Mouse (Mus musculus) cerebellum, adult 9-11 months (tissue): ENCODE data around the gene Hectd4.

ENCODE experiments used
- DNase-seq: peaks from one replicate; pipeline ENCODE4 v3.0.0; 2022

Hectd4 gene

DNA sequence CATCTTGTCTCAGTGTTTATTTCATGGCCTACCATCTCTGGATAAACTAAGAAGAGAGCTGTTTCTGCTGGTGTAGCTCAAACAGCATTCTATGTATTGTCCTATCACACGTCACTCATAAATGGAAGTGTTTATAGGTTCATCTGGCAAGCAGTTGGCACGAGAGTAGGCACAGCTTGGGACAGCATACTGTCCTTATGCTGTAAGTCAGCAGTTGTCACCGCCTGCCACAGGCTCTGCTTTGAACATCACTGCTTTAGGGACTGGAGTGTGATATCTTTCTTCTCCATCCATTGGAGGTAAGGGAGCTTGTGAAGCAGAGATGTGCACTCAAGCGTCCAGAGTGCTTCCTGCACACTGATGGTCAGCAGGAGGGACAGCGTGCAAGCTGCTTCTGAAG is 19.8 kb downstream of the Hectd4 start:
- peak; percentile 74 for DNase-seq

DNA sequence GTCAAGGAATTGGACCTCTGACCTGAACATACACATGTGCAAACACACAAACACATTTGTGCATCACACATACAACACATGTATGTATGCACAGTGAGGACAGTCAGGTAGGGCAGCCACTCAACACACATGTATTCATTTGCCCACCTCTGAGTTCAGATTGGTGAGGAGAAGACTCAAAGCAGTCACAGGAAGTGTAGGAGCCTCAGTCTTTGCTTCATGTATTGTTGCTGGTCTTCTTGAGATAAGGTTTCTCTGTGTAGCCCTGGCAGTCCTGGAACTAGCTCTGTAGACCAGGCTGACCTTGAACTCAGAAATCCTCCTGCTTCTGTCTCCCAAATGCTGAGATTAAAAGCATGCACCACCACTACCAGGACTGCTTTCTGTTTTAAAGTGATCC is 21.2 kb downstream of the Hectd4 start:
- DNase-seq = no peak

DNA sequence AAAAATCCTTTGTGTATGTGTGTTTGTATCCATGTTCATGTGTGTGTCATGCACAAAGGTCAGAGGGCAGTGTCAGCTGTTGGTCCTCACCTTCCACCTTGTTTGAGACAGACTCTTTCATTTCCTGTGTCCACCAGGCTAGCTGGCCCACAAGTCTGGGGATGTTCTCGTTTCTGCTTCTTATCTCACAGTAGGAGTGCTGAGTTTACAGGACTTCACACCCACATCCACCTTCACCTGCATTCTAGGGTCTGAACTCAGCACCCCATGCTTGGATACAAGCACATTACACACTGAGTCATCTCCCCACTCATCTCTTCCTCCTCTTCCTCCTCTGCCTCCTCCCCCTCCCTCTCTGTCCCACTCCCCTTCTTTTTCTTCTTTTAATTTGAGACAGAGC is 22.2 kb downstream of the Hectd4 start:
- DNase-seq = no peak

DNA sequence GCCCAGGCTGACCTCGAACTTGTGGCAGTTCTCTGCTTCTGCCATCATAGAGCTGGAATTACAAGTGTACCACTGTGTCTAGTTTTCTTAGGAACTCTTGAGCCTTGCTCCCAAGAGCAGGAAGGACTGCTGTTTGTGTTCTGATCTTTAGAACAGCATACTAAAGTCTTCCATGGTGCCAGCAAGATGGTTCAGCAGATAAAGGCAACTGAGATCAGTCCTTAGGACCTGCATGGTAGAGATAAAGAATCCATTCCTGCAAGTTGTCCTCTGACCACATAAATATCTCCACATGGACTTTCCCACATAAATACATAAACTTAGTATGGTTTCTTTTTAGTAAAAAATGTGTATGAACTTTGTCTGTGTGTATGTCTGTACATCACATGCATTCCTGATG is 22.7 kb downstream of the Hectd4 start:
- no peak for DNase-seq

DNA sequence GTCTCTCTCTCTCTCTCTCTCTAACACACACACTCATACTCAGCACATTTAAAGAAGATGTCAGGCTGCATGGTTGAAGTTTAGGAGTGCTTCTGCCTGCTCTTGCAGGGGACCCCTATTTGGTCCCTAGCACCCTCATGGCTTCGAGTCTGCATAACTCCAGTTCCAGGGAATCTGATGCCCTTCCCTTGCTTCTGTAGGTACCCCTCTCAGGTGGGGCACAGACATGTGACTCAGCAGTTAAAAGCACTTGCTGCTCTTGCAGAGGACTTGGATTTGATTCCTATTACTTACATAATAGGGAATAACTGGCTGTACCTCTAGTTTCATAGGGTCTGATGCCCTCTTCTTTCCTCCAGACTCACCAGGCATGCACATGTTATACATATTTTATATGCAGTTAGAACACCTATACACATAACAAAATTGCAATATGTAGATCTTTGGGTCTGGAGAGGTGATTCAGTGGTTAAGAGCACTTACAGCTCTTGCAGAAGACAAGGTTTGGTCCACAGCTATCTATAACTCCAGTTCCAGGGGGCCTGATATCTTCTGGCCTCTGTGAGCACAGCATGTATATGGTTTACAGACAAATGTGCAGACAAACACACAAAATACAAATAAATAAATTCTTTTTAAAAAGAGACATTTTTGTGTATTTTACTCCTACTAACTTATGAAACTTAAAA is 23.8 kb downstream of the Hectd4 start:
- DNase-seq = no peak

DNA sequence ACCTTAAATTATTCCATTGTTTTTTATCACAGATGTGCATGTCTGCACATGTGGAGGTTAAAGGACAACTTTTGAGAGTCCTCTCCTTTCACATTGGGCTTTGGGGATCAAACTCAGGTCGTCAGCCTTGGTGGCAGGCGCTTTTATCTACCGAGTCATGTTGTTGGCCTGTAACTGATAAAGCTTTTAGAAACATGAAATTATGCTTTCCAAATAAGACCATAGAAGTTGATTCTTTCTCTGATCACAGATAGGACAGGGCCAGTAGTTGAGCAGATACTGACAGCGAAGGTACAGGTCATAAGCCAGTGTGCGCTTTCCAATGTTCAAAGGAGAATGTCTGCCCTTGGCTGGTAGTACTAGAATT is 24.3 kb downstream of the Hectd4 start:
- DNase-seq = no peak

DNA sequence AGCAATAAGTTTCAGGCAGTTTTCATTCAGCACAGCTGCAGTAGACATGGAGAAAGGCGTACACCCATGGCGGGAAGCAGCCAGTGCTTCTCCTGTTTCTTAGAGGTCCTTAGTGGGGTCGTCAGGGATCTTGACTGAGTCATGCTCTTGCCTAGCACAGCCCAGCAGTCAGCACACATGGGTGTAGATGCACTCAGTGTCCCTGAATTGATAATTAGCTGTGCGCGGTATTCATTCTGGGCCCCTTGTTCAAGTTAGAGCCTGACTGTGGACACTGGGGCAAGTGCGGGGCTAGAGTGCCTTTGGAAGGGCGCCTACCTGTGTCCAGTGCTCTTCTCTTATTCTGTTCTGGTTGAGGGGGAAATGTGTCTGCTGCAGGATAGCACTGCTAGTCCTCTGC is 25.2 kb downstream of the Hectd4 start:
- no peak for DNase-seq

DNA sequence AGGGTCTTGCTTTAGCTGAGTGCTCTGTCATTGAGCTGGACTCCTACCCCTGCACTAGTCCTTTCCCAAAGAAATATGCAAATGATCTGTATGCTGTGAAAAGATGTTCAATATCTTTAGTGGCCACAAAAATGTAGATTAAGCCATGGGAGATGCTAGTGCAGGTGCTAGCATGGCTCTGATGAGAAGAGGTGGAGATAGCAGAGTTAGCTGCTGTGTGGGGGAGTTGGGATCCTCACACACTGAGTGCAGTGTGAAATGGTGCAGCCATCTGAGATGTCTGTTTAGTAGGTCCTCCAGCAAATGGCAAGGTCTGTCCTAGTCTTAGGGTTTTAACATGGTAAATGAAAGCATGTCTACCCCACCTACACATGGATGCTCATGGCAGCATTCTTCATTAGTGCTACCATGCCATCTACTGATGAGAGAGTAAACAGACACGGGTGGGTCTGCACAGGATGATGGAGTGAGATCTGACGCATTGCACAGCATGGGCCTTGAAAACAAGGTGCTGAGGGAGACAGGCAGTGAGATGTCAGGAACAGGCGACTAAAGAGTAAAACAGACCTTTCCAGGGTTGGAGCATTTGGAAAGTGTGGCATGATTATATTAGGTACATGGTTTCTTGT is 28.9 kb downstream of the Hectd4 start:
- no peak for DNase-seq

DNA sequence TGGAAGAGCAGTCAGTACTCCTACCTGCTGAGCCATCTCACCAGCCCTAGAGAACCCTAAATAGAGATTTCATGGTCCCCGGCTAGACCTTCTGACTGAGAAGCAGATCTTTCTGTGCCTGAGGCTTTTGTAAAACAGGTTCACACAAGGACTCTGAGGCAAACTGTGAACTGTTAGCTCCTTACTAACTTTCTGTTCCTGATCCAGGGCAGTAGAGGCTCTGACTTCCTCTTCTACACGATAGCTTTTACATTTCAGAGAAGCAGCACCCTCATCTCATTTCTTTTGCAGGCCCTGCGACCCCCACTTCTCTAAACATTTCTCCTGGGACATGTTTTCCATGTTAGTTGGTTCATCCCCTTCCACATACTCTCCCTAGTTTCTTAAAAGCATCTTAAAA is 29.7 kb downstream of the Hectd4 start:
- DNase-seq = no peak

DNA sequence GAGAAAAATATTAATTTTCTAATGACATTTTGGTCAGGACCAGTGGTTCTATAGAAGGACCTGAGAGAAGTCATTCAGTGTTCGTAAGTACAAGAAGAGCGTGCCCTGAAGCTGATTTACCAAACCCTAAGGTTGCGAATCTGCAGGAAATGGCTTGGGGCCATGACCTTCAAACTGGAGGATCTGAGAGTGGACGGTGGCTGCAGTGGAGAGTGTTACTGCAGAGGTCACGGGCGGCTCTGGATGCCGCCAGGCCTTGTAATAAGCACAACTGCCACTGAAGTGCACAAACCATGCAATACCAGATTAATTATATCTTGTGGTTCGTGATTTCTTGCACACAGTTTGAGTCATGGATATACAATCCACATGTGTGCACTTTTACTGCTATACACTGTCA is 31.8 kb downstream of the Hectd4 start:
- DNase-seq = no peak

DNA sequence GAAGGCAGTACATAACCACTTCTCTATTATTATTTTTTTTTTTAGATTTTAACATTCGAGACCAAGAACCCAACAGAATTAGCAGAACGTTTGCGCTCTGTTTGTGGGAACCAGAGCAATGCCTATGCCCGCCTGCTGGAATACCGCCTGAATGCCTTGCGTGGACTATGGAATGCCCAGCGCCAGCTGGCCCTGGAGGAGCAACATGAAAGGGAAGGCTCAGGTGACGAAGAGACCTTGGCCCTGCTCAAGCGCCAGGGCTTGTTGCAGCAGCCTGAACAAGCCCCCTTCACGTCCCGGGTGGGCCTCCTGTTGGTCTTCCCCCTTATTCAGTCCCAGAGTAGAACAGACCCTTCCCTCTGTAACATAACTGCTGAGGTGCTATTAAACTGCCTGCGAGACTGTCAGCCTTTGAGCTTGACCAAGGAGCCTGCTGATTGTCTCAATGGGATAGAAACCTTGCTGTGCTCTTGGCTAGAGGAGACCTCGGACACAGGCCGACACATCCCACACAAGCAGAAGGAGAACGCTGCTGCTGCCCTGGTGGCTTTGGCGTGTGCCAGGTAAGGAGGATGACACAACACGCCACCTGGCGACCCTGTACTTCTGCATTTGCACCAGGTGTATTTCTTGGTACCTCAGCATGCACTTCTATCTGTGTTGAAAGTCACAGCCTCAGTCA is 33.9 kb downstream of the Hectd4 start:
- DNase-seq = peak; percentile 91

DNA sequence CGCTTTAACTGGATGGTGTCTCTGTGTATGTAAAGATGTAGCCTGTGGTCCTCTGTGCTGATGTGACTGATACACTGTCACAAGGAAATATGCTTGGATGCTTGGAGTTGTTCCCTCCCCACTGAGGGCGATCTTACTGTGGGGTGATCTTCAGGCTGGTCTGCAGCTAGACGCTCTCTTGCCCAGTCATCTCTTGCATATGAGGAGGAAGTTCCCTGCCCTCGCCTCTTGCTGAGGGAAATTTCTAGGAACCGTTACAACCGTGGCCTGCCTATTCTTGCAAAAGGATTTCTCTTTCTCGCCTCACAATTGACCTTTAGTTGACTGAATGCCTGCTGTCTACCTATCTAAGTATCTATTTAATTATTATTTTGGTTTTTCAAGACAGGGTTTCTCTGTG is 35.0 kb downstream of the Hectd4 start:
- DNase-seq = no peak

DNA sequence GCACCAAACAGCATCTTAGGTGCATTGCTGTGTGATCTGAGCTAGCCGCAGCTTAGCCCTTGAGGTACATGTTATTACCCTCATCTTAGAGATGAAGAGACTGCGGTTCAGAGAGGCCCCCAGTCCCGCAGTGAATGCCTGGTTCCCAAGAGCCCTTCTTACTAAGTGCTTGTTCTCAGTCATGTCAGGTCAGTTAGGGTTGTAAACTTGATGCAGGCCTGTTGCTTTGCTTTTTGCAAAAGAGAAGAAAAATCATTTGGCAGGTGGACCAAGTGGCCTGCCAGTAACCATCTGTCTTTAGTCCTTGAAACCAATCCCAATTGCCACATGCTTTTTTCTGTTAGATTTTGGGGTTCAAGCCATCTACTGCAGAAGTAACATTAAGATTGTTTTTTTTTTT is 41.8 kb downstream of the Hectd4 start:
- peak; percentile 74 for DNase-seq

DNA sequence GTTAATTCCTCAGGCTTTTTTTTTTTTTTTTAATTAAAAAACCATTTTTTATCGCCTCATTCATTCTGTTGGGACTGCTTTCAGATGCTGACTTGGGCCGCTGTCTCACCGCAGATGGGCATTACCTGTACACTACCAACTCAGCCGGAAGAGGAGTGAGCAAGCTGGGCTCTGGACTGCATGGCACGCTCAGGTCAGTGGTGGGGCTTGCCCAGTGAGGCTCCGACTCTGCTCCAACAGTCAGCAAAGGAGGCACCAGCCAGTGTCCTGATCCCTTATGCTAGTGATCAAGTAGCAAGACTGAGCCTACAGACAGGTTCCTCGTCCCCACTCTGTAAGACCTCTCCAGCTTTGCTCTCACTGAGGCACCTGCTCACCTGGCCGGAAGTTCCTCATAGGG is 42.4 kb downstream of the Hectd4 start:
- no peak for DNase-seq

DNA sequence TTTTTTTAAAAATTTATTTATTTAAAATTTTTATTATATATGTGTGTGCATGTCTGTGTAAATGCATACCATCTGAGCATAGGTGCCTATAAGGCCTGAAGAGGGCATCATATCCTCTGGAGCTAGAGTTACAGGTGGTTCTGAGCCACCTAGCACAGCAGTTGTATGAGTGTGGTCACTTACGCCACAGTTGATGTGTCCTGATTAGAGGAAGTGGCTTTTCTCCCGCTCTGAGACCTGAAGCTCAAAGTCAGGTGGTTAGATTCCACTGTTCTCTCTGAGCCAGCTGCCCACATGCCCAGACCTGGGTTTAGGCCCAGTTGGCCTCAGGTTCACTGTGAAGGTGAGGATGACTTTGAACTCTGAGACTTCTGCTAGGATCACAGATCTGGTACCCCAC is 44.6 kb downstream of the Hectd4 start:
- peak; percentile 20 for DNase-seq

DNA sequence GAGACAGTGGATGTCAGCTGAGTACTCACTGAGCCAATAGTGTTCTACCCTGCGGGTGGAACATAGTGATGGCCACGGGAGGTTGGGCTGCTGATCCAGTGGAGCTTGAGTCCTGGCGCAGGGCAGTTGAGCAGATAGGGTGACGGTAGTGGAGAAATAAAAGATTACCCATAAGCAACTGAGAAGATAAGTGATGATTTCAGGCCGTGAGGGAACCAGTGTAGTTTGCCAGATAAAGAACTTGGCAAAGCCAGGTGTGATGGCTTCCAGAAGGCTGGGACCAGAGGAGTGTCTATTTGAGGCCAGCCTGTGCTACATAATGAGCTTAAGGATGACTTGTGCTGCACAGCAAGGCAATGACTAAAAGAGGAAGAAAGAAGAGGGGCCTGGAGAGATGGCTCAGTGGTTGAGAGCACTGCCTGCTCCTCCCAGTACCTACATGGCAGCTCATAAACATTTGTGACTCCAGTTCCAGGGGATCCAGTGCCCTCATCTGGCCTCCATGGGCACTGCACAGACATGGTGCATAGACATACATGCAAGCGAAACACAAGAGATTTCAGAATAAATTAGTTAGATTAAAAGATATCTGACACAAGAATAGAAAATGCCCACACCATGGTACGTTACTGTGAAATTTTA is 46.8 kb downstream of the Hectd4 start:
- peak; percentile 71 for DNase-seq

DNA sequence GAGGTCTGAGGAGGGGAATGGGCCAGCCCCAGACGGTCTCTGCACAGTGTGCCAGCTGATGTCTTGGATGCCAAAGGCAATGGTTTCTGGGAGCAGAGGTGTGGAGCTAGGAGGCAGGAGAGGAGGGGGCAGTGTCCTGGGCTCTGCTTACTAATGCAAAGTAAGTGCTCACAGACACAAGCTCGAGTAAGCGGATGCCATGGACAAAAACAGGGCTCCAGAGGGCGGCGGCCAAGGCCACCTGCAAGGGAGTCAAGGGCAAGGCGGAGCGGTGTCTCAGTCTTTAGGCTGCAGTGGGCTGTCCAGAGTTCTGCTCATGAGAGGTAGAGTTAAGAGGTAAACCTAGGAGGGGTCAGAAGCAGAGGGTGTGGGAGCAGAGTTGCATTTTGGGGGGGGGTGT is 51.0 kb downstream of the Hectd4 start:
- peak; percentile 24 for DNase-seq

DNA sequence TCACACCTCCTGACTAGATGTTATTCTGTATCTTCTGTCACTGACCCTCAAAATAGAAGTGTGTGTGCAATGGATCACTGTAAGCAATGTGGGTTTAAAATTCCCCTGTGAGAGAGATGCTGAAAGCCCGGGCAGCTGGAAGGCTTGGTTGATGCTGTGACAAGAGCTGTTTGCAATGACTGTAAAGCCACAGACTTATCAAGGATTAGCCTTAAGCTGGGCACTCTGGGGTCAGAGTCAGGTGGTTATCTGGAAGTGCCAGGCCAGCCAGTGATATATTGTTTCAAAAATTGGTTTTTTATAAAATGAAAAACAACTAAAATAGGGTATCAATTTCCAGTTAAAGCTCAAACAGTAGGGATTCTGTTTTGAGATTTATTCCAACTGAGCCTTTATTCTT is 56.8 kb downstream of the Hectd4 start:
- DNase-seq = no peak

DNA sequence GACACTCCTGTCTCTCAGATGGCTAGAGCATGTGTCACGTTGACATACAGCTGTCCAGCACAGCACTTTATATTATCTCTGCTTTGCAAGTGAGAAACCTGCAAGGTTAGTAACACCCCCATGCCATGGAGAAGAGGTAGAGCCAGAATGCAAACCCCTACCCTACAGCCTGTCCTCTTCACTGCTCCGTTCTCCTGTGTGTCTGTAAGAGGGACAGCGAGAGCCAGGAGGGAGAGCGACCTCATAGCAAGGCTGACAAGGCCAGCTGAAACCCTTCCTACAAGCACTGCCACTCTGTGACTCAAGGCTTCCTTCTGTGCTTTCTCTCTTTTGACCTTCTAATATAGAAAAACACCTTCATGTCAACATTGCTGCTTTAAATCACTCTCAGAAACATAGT is 60.4 kb downstream of the Hectd4 start:
- DNase-seq = no peak

DNA sequence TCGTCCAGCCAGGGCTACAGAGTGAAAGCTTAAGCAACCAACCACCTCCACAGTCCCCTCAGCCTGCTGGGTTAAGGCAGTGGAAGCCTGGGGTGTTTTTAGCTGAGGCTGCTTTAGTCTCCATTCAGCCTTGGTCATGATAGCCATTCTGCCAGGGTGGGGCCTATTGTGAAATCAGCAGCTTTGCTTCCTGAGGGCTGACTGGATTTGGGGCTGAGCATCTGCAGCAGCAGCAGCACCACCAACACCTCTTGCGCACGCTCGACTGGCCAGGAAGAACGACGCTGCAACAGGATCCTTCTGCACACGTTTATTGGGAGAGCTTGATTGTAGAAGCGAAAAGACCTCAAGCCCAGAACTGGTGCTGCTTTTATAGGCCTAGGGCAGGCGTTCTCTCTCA is 63.0 kb downstream of the Hectd4 start:
- no peak for DNase-seq

DNA sequence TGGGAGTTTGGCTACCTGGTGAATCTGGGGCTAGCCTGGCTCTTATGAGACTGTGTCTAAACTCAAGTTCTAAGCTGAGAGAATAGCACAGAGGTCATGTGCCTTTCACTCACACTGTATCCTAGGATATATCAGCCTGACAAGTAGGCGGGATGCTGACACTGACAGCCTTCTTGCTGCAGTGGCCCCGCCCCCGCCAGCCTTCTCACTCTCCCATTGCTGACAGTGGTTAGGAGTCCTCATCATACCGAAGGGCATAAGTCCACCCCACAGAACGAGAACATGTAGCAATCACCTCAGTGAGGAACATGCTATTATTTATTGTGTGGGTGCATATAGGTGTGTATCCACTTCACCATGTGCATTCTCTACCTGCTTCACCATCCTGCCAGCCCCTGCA is 64.8 kb downstream of the Hectd4 start:
- no peak for DNase-seq

DNA sequence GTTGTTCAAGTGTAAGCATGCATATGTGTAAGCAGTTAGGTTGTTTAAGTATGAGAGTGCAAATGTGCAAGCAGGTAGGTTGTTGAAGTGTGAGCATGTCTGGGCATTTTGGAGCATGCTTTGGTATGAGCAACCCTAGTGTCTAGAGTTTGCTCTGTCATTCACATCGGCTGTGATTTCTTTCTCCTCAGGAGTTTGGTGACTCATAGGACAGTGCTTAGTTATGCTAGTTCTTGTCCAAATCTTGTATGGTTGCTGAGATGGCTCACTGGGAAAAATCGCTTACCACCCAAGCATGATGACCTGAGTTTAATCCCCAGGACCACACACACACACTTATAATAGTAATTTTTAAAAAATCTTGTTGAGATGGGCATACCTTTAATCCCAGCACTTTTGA is 67.2 kb downstream of the Hectd4 start:
- DNase-seq = no peak

DNA sequence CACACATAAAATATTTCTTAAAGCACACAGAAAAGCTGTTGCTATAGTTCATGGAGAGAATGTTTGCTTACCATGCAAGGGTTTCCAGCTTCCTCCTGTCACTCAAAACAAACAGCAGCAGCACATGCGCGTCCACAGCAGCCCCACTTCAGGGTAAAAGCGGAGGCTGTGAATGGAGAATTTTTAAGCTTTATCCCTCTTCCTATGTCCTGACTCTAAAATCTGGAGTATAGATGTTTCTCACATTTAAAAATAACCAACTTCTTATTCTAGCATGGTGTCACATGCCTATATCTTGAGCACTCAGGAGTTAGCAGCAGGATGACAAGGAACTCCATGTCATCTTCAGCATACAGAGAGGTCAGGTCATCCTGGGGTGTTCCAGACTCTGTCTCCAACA is 70.3 kb downstream of the Hectd4 start:
- no peak for DNase-seq
